Mouse (Mus musculus) olfactory bulb, adult 2 months (tissue): ENCODE results near the gene Syncrip. TPM values are rescaled to one million over a fixed set of nuclear protein-coding genes. Genes with fewer than 3 reads are reported as not detected.
"Not testable (repeated sequence)": the region's sequence is repeated elsewhere in the genome, so short reads cannot be mapped to it uniquely, and the experiment has no call there.

Source experiments
- H3K27ac ChIP-seq: fragments of 200-500 bp; 2 replicates; pipeline ENCODE4 v1.5.1; 2012; ENCODE audit warnings: low read depth, low read length; ENCODE audit not compliant: insufficient read depth
- H3K4me1 ChIP-seq: fragments of 200-500 bp; 2 replicates; pipeline ENCODE4 v1.6.1; 2012; ENCODE audit warnings: low read length; ENCODE audit not compliant: control insufficient read depth, insufficient read depth
- H3K4me3 ChIP-seq: fragments of 200-500 bp; 2 replicates; pipeline ENCODE4 v1.5.1; 2012; ENCODE audit warnings: mild to moderate bottlenecking, low read depth, low read length, moderate library complexity; ENCODE audit not compliant: insufficient read depth
- CTCF ChIP-seq: fragments of 200-500 bp; IDR thresholded peaks from 2 replicates; pipeline ENCODE4 v1.5.1; 2012; ENCODE audit warnings: low read depth, mild to moderate bottlenecking, low read length, moderate library complexity; ENCODE audit not compliant: insufficient read depth
- POLR2A ChIP-seq: fragments of 200-500 bp; IDR thresholded peaks from 2 replicates; pipeline ENCODE4 v1.6.1; 2012; ENCODE audit warnings: mild to moderate bottlenecking, low read depth, low read length, moderate library complexity; ENCODE audit not compliant: insufficient read depth
- WGBS: fragments of 180-500 bp; shearing (Covaris S2); methylation state at CpG from one replicate; pipeline ENCODE4 v1.1.7; 2018; 5-methylcytosine and 5-hydroxymethylcytosine counted together
- polyA plus RNA-seq: library from polyadenylated mRNA; stranded (reverse); fragments of >200 nt; gene quantifications from 2 replicates; pipeline ENCODE4 v1.2.4, GENCODE M21; 2012; ENCODE audit warnings: low replicate concordance; ENCODE audit not compliant: missing spikeins, insufficient read depth, insufficient read length

Gene Syncrip
- polyA plus RNA-seq, 1 experiment = 280 TPM

DNA sequence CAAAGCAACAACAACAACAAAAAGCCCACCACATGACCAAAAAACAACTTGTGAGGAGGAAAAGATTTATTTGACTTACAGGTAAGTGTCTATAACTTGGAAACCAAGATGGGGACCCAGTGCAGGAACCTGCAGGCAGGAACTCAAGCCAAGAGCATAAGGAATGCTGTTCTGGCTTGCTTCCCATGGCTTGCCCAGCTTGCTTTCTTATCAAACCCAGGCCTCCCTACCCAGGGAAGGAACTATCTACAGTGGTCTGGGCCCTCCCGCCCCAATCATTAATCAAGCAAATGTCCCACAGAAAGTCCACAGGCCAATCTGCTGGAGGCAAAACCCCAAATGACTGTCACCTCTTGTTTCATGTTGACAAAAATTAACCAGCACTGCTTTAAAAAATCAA is 10.1 kb upstream of the Syncrip start:
- WGBS = 97% methylated on average over 1 of the region's 1 CpGs
- H3K27ac ChIP-seq = no peak overlapping the region
- TF ChIP-seq POLR2A (no peak), CTCF (no peak)
- H3K4me1 ChIP-seq = no peaks in the 10 kb centered on the region
- no peak overlapping the region for H3K4me3 ChIP-seq

GRCm38 (mm10) chr9:88484531-88484930 is 2.2 kb upstream of the Syncrip start:
- Histone ChIP-seq H3K4me3 (no peak overlapping the region), H3K4me1 (no peaks in the 10 kb centered on the region), H3K27ac (no peak overlapping the region)
- WGBS = 34% methylated on average over 6 of the region's 6 CpGs
- TF ChIP-seq CTCF = no peak
- no peak for TF ChIP-seq POLR2A

GRCm38 (mm10) chr9:88482829-88483396 is 539 bp upstream of the Syncrip start:
- peak overlapping the region; percentile 81 for H3K4me3 ChIP-seq
- peak overlapping the region; percentile 94 for H3K27ac ChIP-seq
- H3K4me1 ChIP-seq = no peaks in the 10 kb centered on the region
- no peak for TF ChIP-seq CTCF
- no peak for TF ChIP-seq POLR2A
- 2% methylated on average over 52 of the region's 52 CpGs for WGBS

DNA sequence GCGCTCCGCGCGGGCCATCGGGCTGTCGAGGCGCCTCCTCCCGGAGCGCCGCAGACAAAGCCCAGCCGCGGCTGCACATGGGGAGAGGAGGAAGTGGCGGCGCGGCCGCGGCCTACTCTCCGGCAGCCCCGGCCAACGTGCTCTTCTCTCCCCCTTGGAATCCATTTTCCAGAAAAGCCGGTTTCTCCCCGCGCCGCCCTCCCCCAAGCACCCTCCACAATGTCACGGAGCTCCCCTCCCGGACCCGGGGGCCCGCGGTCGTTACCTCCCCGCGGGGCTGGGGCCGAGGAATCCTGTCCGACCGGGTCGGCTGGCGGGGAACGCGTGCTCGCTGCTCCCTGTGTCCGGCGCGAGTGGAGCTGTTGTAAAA is 598 bp downstream of the Syncrip start:
- Histone ChIP-seq H3K27ac (peak overlapping the region; percentile 16; the same call in 1 of the 2 replicates), H3K4me1 (no peaks in the 10 kb centered on the region)

GRCm38 (mm10) chr9:88481061-88481790 is 1.1 kb downstream of the Syncrip start:
- TF ChIP-seq CTCF (no peak), POLR2A (no peak)
- under 1% methylated on average over 77 of the region's 78 CpGs for WGBS
- H3K4me1 ChIP-seq = no peaks in the 10 kb centered on the region
- peak overlapping the region; percentile 16; the same call in 1 of the 2 replicates for H3K27ac ChIP-seq
- peak overlapping the region; percentile 81 for H3K4me3 ChIP-seq

More for the DNA sequence above, 598 bp downstream of the Syncrip start:
- under 1% methylated on average over 41 of the region's 43 CpGs for WGBS
- peak overlapping the region; percentile 81 for H3K4me3 ChIP-seq
- no peak for TF ChIP-seq POLR2A

DNA sequence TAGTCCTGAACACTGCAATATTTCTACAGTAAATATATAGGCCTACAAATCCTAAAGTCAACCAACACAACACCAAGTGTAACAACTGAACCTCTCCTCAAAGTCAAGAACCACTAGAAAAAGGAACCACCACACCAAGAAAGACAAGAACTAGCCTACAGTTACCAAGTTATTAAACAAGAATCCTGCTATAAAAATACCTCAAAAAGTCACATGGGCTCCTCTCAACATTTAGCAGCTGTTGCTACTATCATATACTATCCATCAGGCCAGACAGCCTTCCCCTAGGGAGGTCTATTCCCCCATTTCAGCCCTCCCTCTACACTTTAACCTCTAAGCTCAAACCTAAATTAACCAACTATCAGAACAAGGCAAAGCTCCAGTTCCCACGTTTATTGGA is 2.3 kb downstream of the Syncrip start:
- no peak overlapping the region for H3K4me3 ChIP-seq

GRCm38 (mm10) chr9:88476138-88476537 is 6.2 kb downstream of the Syncrip start:
- TF ChIP-seq CTCF = no peak
- no peak for TF ChIP-seq POLR2A
- 20% methylated on average over 1 of the region's 1 CpGs for WGBS
- no peak overlapping the region for H3K4me3 ChIP-seq
- no peak overlapping the region for H3K27ac ChIP-seq
- H3K4me1 ChIP-seq = no peaks in the 10 kb centered on the region

More for the DNA sequence above, 2.3 kb downstream of the Syncrip start:
- 0% methylated on average over 1 of the region's 1 CpGs for WGBS
- no peak overlapping the region for H3K27ac ChIP-seq
- H3K4me1 ChIP-seq = no peaks in the 10 kb centered on the region
- TF ChIP-seq CTCF (no peak), POLR2A (no peak)

- 88% methylated on average over 3 of the region's 4 CpGs for WGBS
- not testable (repeated sequence) for H3K27ac ChIP-seq, H3K4me3 ChIP-seq, H3K4me1 ChIP-seq
Observed at GRCm38 (mm10) chr9:88461017-88461416, 21.4 kb downstream of the Syncrip start.

DNA sequence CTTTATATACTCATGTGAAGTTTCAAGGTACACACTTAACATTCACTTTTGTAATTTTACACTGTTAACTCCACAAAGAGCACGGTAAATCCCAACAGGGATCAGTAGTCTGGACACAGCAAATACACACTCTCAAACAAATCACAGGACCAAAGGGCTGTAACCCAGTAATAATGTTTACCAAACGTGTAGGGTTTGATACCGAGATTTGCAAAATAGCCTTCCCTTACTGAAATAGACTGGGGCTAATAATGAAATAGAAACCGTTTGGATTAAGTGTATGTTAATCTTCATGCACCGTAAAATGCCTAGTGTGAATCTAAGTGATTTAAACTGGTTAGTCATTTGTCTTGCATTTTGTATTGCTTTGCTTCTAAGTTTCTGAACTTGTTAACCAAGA is 42.4 kb downstream of the Syncrip start:
- WGBS = 18% methylated on average over 5 of the region's 5 CpGs
- Histone ChIP-seq H3K4me1 (peaks cover 4% of the 10 kb centered on the region), H3K27ac (no peak overlapping the region), H3K4me3 (no peak overlapping the region)
- no peak for TF ChIP-seq POLR2A
- TF ChIP-seq CTCF = no peak

GRCm38 (mm10) chr9:88439238-88439600 is 43.2 kb downstream of the Syncrip start:
- TF ChIP-seq POLR2A = no peak
- TF ChIP-seq CTCF = no peak
- under 1% methylated on average over 17 of the region's 17 CpGs for WGBS

More at GRCm38 (mm10) chr9:88439238-88439600, 43.2 kb downstream of the Syncrip start:
- H3K4me3 ChIP-seq = peak overlapping the region; percentile 69
- H3K4me1 ChIP-seq = peaks cover 4% of the 10 kb centered on the region
- H3K27ac ChIP-seq = peak overlapping the region; percentile 35
